Mouse (Mus musculus): ENCODE measurements around the gene Celsr1. TPM values are rescaled to one million over a fixed set of nuclear protein-coding genes. Genes with fewer than 3 reads are reported as not detected.

Celsr1 gene
- polyA plus RNA-seq (2016; fragmentation: Nextera tagmentation; extraction: Ambion mirVana), result 3.6 TPM in 2 replicates

- H3K4me3 ChIP-seq, result peak within 1 kb of the TSS; percentile 64
- H3K9me3 ChIP-seq, result peaks cover 17% of the 10 kb centered on the region
- peak within 1 kb of the TSS; percentile 15; the same call in 1 of the 2 replicates for H3K27ac ChIP-seq
- H3K9ac ChIP-seq, result peak within 1 kb of the TSS; percentile 70
- H3K4me2 ChIP-seq (replicated peaks), result peak within 1 kb of the TSS; percentile 90
- 0 out of 2 replicates have a peak, but pooled peaks have one; percentile 21 for ATAC-seq (ENCODE audit: low FRiP score, low read depth)
- under 1% methylated on average over 80 of the region's 80 CpGs for whole genome bisulfite sequencing
- peaks cover 49% of the 10 kb centered on the region for H3K4me1 ChIP-seq
- H3K27me3 ChIP-seq (replicated peaks), result peaks cover 33% of the 10 kb centered on the region
- H3K36me3 ChIP-seq, result peaks cover 27% of the 10 kb centered on the region
Measured at GRCm38 (mm10) chr15:86033191-86033841, at the start of gene Celsr1. Gene Celsr1 (minus strand): TSS chr15:86033777.

DNA sequence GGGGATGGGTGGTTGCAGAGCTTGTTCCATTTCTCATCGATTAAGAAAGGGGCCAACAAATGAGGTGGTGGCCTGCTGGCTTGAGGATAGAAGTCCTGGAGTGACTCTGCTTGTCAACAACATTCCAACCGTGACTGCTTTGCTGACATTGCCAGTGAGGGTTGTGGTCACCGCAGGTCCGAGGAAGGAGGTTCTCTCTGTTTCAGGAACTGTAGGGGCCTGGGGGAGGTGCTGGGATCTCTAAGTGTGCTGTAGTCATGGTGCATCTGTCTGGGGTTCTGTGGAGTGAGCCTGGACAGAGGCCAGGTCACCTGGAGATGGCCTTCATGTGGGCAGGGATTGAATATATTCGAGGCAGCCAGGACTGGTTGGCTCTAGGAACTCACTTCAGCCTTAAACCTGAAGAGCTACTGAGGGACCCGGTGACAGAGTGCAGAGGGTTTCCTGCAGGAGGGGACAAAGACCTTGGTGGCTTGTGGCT lies 49.7 kb upstream of the Celsr1 start:
- Histone ChIP-seq H3K4me1 (peaks cover 71% of the 10 kb centered on the region), H3K4me2 (replicated peaks) (no peak overlapping the region), H3K9ac (no peak overlapping the region), H3K27me3 (replicated peaks) (no peaks in the 10 kb centered on the region), H3K27ac (no peak overlapping the region), H3K9me3 (no peaks in the 10 kb centered on the region), H3K4me3 (no peak overlapping the region), H3K36me3 (no peaks in the 10 kb centered on the region)
- no peak for ATAC-seq (ENCODE audit: low FRiP score, low read depth)
- WGBS, result 48% methylated on average over 6 of the region's 6 CpGs

- no peak overlapping the region for H3K9ac ChIP-seq
- H3K9me3 ChIP-seq, result no peaks in the 10 kb centered on the region
- H3K4me2 ChIP-seq (replicated peaks), result no peak overlapping the region
- peaks cover 63% of the 10 kb centered on the region for H3K4me1 ChIP-seq
- no peak for ATAC-seq (ENCODE audit: low FRiP score, low read depth)
- no peak overlapping the region for H3K27ac ChIP-seq
- H3K27me3 ChIP-seq (replicated peaks), result no peaks in the 10 kb centered on the region
- no peak overlapping the region for H3K4me3 ChIP-seq
- 91% methylated on average over 11 of the region's 11 CpGs for WGBS
- no peaks in the 10 kb centered on the region for H3K36me3 ChIP-seq
Measured at GRCm38 (mm10) chr15:86082551-86082961, 49.0 kb upstream of the Celsr1 start.

GRCm38 (mm10) chr15:86081654-86082053 lies 48.1 kb upstream of the Celsr1 start:
- Histone ChIP-seq H3K9me3 (no peaks in the 10 kb centered on the region), H3K4me3 (no peak overlapping the region), H3K4me2 (replicated peaks) (no peak overlapping the region), H3K27me3 (replicated peaks) (no peaks in the 10 kb centered on the region), H3K27ac (no peak overlapping the region), H3K4me1 (peaks cover 54% of the 10 kb centered on the region), H3K9ac (no peak overlapping the region), H3K36me3 (no peaks in the 10 kb centered on the region)
- ATAC-seq (ENCODE audit: low FRiP score, low read depth), result no peak
- 47% methylated on average over 12 of the region's 12 CpGs for WGBS

DNA sequence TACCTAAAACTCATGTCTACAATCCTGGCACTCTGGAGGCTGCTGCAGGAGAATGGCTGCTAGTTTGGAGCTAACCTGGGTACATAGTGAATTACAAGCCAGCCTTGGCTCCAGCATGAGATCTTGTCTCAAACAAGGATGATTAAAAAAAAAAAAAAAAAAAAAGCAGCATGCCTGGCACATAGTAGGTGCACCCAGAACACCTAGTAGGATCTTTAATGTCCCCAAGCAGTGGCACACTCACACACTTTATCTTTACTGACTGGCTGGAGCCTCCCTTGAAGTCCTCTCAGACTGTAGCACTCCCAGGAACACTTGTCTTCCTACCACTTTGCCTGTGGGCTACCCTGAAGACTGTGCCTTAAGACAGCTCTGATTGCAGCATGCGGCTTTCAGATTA lies 46.8 kb upstream of the Celsr1 start:
- no peaks in the 10 kb centered on the region for H3K27me3 ChIP-seq (replicated peaks)
- ATAC-seq (ENCODE audit: low FRiP score, low read depth), result no peak
- H3K4me2 ChIP-seq (replicated peaks), result no peak overlapping the region
- WGBS, result 89% methylated on average over 1 of the region's 1 CpGs
- H3K9me3 ChIP-seq, result no peaks in the 10 kb centered on the region
- H3K27ac ChIP-seq, result no peak overlapping the region
- H3K4me3 ChIP-seq, result no peak overlapping the region
- no peak overlapping the region for H3K9ac ChIP-seq
- H3K4me1 ChIP-seq, result peaks cover 42% of the 10 kb centered on the region
- no peaks in the 10 kb centered on the region for H3K36me3 ChIP-seq

DNA sequence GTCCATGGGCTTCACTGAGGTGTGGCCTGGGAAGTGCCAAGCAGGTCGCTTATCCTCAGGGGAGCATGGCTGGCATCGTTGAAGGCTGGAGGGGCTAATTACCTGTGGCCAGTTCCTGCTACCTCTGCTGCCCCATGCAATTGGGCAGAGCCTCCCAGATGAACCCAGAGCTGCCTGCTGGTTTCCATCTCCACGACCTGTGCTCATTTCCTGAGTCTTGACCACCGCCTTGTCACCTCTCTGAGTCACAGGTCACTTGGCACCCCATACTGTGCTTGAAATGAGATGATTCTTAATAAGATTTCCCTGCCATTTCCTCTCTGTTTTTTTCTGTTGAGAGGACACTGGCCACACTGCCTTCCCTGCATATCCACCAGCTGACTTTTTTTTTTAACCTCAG lies 46.3 kb upstream of the Celsr1 start:
- no peaks in the 10 kb centered on the region for H3K27me3 ChIP-seq (replicated peaks)
- no peaks in the 10 kb centered on the region for H3K9me3 ChIP-seq
- H3K4me2 ChIP-seq (replicated peaks), result no peak overlapping the region
- 74% methylated on average over 4 of the region's 4 CpGs for WGBS
- H3K4me3 ChIP-seq, result no peak overlapping the region
- H3K9ac ChIP-seq, result no peak overlapping the region
- H3K36me3 ChIP-seq, result no peaks in the 10 kb centered on the region
- no peak for ATAC-seq (ENCODE audit: low FRiP score, low read depth)
- H3K27ac ChIP-seq, result no peak overlapping the region
- H3K4me1 ChIP-seq, result peaks cover 37% of the 10 kb centered on the region

- Histone ChIP-seq H3K9ac (no peak overlapping the region), H3K9me3 (no peaks in the 10 kb centered on the region), H3K27ac (no peak overlapping the region), H3K4me3 (no peak overlapping the region), H3K27me3 (replicated peaks) (no peaks in the 10 kb centered on the region), H3K36me3 (no peaks in the 10 kb centered on the region), H3K4me1 (peaks cover 33% of the 10 kb centered on the region), H3K4me2 (replicated peaks) (no peak overlapping the region)
- no peak for ATAC-seq (ENCODE audit: low FRiP score, low read depth)
- WGBS, result 85% methylated on average over 5 of the region's 5 CpGs
Measured at GRCm38 (mm10) chr15:86079467-86079866, 45.9 kb upstream of the Celsr1 start.

DNA sequence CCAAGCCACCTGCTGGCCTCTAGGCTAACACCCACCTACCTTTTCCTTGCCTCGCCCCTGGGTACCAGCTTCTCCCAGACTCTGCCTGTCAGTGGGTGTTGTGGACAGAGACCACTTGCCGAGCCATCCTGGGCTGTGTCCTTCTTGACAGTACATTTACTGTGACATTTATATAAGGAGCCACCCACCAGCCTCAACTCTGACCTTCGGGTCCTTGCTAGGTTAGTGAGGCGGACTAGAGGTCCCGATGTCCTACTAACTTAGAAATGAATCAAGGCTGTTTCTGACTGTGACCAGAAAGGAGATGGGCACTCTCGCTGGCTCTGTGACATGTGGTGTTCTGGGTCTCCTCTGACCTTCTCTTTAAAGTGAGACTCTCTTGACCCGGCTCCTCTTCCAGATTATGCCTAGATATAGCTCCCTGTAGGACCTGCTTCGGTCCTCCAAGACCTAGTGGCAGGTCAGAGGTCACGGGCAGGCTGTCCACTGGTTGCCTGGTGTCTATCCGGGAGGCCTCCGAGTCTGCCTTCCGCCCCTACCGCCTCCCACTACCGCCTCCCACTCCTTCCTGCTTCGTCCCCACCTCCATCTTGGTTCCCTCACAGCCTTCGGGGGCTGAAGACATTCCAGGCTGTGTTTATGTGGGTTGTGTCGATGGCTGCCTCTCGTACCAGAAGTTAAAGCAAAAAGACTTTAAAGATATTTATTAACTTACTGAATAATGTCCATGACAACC lies 45.1 kb upstream of the Celsr1 start:
- peaks cover 26% of the 10 kb centered on the region for H3K4me1 ChIP-seq
- no peak overlapping the region for H3K4me2 ChIP-seq (replicated peaks)
- no peaks in the 10 kb centered on the region for H3K9me3 ChIP-seq
- no peak overlapping the region for H3K9ac ChIP-seq
- WGBS, result 78% methylated on average over 18 of the region's 18 CpGs
- H3K36me3 ChIP-seq, result no peaks in the 10 kb centered on the region
- no peaks in the 10 kb centered on the region for H3K27me3 ChIP-seq (replicated peaks)
- ATAC-seq (ENCODE audit: low FRiP score, low read depth), result no peak
- no peak overlapping the region for H3K27ac ChIP-seq
- H3K4me3 ChIP-seq, result no peak overlapping the region

GRCm38 (mm10) chr15:86077934-86078333 lies 44.4 kb upstream of the Celsr1 start:
- Histone ChIP-seq H3K36me3 (no peaks in the 10 kb centered on the region), H3K27me3 (replicated peaks) (no peaks in the 10 kb centered on the region), H3K4me1 (peaks cover 19% of the 10 kb centered on the region), H3K4me2 (replicated peaks) (no peak overlapping the region), H3K4me3 (no peak overlapping the region), H3K27ac (no peak overlapping the region), H3K9me3 (no peaks in the 10 kb centered on the region), H3K9ac (no peak overlapping the region)
- ATAC-seq (ENCODE audit: low FRiP score, low read depth), result no peak
- WGBS, result 88% methylated on average over 5 of the region's 5 CpGs

- H3K4me1 ChIP-seq, result peaks cover 5% of the 10 kb centered on the region
- H3K9ac ChIP-seq, result no peak overlapping the region
- 86% methylated on average over 8 of the region's 8 CpGs for WGBS
- H3K4me2 ChIP-seq (replicated peaks), result no peak overlapping the region
- ATAC-seq (ENCODE audit: low FRiP score, low read depth), result no peak
- no peak overlapping the region for H3K27ac ChIP-seq
- no peak overlapping the region for H3K4me3 ChIP-seq
- no peaks in the 10 kb centered on the region for H3K9me3 ChIP-seq
- H3K36me3 ChIP-seq, result no peaks in the 10 kb centered on the region
- H3K27me3 ChIP-seq (replicated peaks), result no peaks in the 10 kb centered on the region
Measured at GRCm38 (mm10) chr15:86076378-86076777, 42.8 kb upstream of the Celsr1 start.

GRCm38 (mm10) chr15:86076048-86076315 lies 42.4 kb upstream of the Celsr1 start:
- no peak for ATAC-seq (ENCODE audit: low FRiP score, low read depth)
- Histone ChIP-seq H3K27ac (no peak overlapping the region), H3K9ac (no peak overlapping the region), H3K36me3 (no peaks in the 10 kb centered on the region), H3K27me3 (replicated peaks) (no peaks in the 10 kb centered on the region), H3K4me2 (replicated peaks) (no peak overlapping the region), H3K4me3 (no peak overlapping the region), H3K4me1 (peaks cover 1% of the 10 kb centered on the region), H3K9me3 (no peaks in the 10 kb centered on the region)
- 79% methylated on average over 2 of the region's 2 CpGs for WGBS

- Histone ChIP-seq H3K27me3 (replicated peaks) (no peaks in the 10 kb centered on the region), H3K27ac (no peak overlapping the region), H3K4me1 (no peaks in the 10 kb centered on the region; the same call in 1 of the 2 replicates), H3K4me2 (replicated peaks) (no peak overlapping the region), H3K4me3 (no peak overlapping the region), H3K9ac (no peak overlapping the region), H3K9me3 (no peaks in the 10 kb centered on the region), H3K36me3 (no peaks in the 10 kb centered on the region)
- WGBS, result 90% methylated on average over 20 of the region's 20 CpGs
- no peak for ATAC-seq (ENCODE audit: low FRiP score, low read depth)
Measured at GRCm38 (mm10) chr15:86075305-86076047, 41.9 kb upstream of the Celsr1 start.
